Mouse (Mus musculus) urinary bladder, postnatal 4 days (tissue): ENCODE results near the gene Uggt1.

Experiments
- DNase-seq, 2 experiments: peaks; one replicate each; pipeline ENCODE4 v3.0.0; 2021 to 2022; ENCODE audit warnings: low spot score in 2 of 2

Uggt1 gene

DNA sequence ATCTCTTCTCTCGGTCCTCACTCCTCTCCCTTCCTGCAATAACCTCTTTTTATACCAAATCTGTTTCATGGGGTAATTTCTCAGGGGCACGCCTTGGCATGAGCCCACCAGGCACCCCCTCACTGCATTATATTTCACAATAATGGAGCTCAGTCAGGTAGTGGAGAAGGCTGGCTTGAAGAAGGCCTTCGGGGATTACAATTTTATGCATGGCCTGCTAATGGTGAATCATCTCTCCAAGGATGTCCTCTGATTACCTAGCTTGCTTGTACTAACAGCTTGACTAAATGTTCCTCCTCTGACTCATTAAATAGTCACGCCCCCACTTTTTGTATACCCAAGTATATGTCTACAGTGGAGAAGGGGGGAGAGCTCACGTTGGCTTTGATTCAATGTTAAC is 128.0 kb downstream of the Uggt1 start:
- no peak for DNase-seq

GRCm38 (mm10) chr1:36114844-36115243 is 129.7 kb downstream of the Uggt1 start:
- DNase-seq: no peak

- DNase-seq: no peak
Observed at GRCm38 (mm10) chr1:36113670-36114069, 130.8 kb downstream of the Uggt1 start.

DNA sequence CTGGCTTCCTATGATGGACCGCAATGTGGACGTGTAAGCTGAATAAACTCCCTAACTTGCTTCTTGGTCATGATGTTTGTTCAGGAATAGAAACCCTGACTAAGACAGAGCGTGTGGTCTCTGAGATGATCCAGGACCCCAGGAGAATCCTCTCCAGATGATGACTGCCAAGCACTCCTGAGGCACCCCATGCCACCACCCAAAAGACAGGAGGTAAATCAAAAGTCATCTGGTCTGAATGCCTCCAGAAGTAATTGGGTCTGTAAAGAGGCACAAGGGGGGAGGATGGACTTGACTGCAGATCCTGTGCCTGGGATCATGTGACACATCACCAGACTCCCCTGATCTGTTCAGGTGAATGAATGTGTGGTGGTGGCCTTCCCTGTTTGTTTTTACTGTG is 131.9 kb downstream of the Uggt1 start:
- no peak for DNase-seq

DNA sequence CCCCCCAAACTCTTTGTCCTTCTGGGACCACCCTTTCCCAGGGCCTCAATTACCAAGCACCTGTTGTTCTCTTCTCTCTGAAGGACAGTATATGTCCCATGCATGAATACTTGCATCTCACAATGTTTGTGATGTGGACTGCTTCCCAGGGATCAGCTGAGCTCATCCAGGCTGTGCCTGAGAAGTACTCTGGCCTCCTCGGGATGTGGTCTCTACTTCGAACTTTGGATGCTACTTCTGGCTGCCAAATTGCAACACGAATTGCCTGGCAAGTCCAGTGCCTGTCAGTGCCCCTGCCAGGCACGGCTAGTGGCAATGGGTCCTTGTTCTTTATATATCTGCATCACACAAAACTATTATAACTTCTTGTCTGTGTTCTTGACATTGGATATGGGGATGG is 134.5 kb downstream of the Uggt1 start:
- no peak for DNase-seq

DNA sequence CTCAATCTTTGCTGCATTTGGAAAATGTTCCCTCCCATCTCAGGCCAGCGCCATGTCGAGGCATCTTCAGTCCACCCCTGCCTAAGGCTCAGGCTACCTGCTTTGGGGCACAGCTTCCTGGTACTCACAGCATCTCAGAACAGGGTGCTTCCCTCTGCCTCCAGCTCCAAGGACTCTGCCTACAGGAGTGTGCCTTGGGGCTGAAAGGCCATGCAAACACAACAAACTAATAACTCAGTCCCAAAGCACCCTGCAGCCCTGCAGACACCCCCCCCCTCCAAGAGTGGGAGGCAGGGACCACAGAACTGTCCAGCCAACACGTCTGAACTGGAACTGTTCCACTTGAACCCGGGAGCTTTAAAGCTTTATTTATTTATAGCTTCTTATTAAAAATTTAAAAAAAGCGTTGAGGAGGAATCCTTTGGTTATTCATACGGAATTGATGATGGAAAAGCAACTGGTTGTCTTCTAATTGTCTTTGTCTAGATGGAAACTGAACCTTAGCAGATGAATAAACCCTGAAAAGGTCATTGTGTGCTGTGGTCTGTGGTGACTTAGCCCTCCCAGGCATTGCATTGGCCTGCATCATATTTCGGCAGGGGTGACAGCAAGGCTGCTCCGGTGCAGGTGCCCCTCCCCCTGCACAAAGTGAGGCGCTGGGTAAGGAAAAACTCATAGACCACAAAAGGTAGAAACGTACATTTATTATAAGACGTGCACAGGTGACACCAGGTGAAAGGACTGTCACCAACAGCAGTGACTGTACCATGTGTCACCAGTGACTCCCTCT is 138.4 kb downstream of the Uggt1 start:
- no peak for DNase-seq

GRCm38 (mm10) chr1:36100371-36100770 is 144.1 kb downstream of the Uggt1 start:
- no peak for DNase-seq

GRCm38 (mm10) chr1:36098432-36098831 is 146.1 kb downstream of the Uggt1 start:
- DNase-seq: no peak

GRCm38 (mm10) chr1:36095423-36096272 is 148.9 kb downstream of the Uggt1 start:
- peak; percentile 55 to 82 for DNase-seq

GRCm38 (mm10) chr1:36093741-36094140 is 150.8 kb downstream of the Uggt1 start:
- no peak for DNase-seq

- DNase-seq: no peak
Observed at GRCm38 (mm10) chr1:36091246-36091645, 153.3 kb downstream of the Uggt1 start.

GRCm38 (mm10) chr1:36090722-36091110 is 153.8 kb downstream of the Uggt1 start:
- DNase-seq: no peak
